Mouse (Mus musculus) kidney, postnatal 36 days (tissue): Measurements from ENCODE around the gene Pex14.
"Not testable (repeated sequence)": the region's sequence is repeated elsewhere in the genome, so short reads cannot be mapped to it uniquely, and the experiment has no call there.

Experiments used
- DNase-seq, 2 experiments: peaks; one replicate each; pipeline ENCODE4 v3.0.0; 2021 to 2022; ENCODE audit warnings: mixed read lengths in 2 of 2

Gene Pex14

GRCm38 (mm10) chr4:149101456-149101855 is 1.8 kb upstream of the Pex14 start:
- DNase-seq = no peak

GRCm38 (mm10) chr4:149100449-149100848 is 773 bp upstream of the Pex14 start:
- not testable (repeated sequence) for DNase-seq

- peak in 1 of 2 experiments; percentile 37 for DNase-seq
These were observed 1.1 kb downstream of the Pex14 start for GRCm38 (mm10) chr4:149098571-149098970.

- DNase-seq = peak in 1 of 2 experiments; percentile 47
These were observed 1.7 kb downstream of the Pex14 start for GRCm38 (mm10) chr4:149097956-149098355.

GRCm38 (mm10) chr4:149091364-149091763 is 8.3 kb downstream of the Pex14 start:
- DNase-seq = no peak

- DNase-seq = no peak
These were observed 14.3 kb downstream of the Pex14 start for GRCm38 (mm10) chr4:149085381-149085780.

GRCm38 (mm10) chr4:149081528-149081927 is 18.1 kb downstream of the Pex14 start:
- DNase-seq = peak; percentile 95 to 97

- no peak for DNase-seq
These were observed 19.6 kb downstream of the Pex14 start for GRCm38 (mm10) chr4:149080111-149080510.

GRCm38 (mm10) chr4:149079629-149080028 is 20.0 kb downstream of the Pex14 start:
- peak; percentile 37 to 40 for DNase-seq

- DNase-seq = peak; percentile 50 to 56
These were observed 21.4 kb downstream of the Pex14 start for GRCm38 (mm10) chr4:149078261-149078660.

- peak; percentile 72 to 84 for DNase-seq
These were observed 23.7 kb downstream of the Pex14 start for GRCm38 (mm10) chr4:149075871-149076575.

GRCm38 (mm10) chr4:149075073-149075472 is 24.6 kb downstream of the Pex14 start:
- no peak for DNase-seq

- peak in 1 of 2 experiments; percentile 40 for DNase-seq
These were observed 32.8 kb downstream of the Pex14 start for GRCm38 (mm10) chr4:149066672-149067551.

- DNase-seq = peak in 1 of 2 experiments; percentile 35
These were observed 35.4 kb downstream of the Pex14 start for GRCm38 (mm10) chr4:149064061-149064854.

- DNase-seq = peak in 1 of 2 experiments; percentile 45
These were observed 37.0 kb downstream of the Pex14 start for GRCm38 (mm10) chr4:149062406-149063318.

GRCm38 (mm10) chr4:149061432-149061718 is 38.3 kb downstream of the Pex14 start:
- DNase-seq = no peak

GRCm38 (mm10) chr4:149060621-149061431 is 38.9 kb downstream of the Pex14 start:
- DNase-seq = no peak

- no peak for DNase-seq
These were observed 40.0 kb downstream of the Pex14 start for GRCm38 (mm10) chr4:149059713-149060112.

GRCm38 (mm10) chr4:149058298-149058697 is 41.4 kb downstream of the Pex14 start:
- DNase-seq = no peak

GRCm38 (mm10) chr4:149057470-149057869 is 42.2 kb downstream of the Pex14 start:
- no peak for DNase-seq

GRCm38 (mm10) chr4:149056957-149057356 is 42.7 kb downstream of the Pex14 start:
- peak; percentile 36 to 57 for DNase-seq
